Mouse (Mus musculus) R1 (cell line): Measurements from ENCODE around the gene Zfp410.
A peak's percentile ranks its signal among the peaks of the same experiment; 100 is the strongest.
"Not testable (repeated sequence)": the region's sequence is repeated elsewhere in the genome, so short reads cannot be mapped to it uniquely, and the experiment has no call there.

Experiments used
- DNase-seq: peaks from one replicate; pipeline ENCODE4 v3.0.0-alpha.2; 2018; ENCODE audit warnings: low read depth, low spot score

The Zfp410 gene

DNA sequence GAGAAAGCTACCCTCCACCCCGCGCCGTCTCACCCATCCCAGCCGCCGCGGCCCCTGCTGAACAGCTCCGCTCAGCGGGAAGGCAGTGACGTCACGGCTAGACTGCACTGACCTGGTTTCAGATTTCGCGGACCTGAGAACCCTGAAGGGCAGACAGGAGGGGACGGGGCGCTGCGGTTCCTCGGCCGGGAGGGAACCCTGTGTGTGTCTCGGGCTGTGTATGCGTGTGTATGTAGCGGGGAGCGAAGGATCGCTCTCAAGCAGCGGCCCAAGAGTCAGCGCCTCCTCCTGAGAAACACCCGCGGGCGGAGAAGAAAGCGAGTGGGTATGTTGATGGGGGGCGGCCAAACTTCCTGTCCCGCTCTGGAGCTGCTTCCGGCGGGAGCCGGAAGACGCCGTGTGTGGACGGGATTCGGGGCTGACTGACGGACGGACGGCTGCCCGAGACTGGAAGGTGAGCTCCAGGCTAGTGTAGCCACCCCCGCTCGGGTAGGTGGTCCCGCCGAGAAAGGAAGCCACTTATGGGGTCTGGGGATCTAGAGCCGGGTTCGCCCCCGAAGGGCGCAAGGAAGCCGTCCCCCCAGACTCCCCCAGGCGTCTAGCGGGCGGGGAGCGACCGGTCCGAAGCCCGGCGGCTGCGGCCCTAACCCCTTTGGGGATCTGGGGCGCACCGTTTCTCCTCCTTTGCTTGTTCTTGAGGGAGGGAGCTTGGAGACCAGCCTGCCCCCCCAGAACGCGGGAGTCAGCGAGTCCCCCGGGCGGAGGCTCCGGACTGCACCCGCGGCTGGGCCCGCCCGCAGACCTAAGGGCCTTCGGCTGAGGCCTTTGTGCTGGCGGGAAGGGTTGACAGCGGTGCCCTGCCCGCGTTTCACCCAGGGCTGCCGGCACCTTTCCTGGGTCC is at the start of gene Zfp410:
Gene Zfp410, plus strand, starts transcription at position 132 of the 901 bp plus-strand sequence.
- DNase-seq: peak; percentile 88

GRCm38 (mm10) chr12:84267264-84267663 is 49.4 kb upstream of the Zfp410 start:
- no peak for DNase-seq

DNA sequence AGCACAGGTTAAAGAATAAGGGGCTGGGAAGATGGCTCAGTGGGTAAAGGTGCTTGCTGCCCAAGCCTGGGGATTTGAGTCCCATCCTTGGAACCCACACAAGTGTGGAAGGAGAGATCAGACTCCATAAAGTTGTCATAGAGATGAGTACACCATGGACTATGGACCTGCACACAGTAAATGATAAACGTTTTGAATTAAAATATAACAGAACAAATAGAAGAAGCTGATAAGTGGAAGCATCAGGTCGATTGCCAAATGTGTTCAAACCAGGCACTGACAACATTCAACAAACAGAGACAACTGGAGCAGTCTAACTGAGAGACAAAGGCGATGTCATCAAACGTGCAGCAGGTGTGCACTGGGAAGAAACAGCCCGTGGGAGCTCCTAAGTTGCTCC is 43.3 kb upstream of the Zfp410 start:
- DNase-seq: no peak

DNA sequence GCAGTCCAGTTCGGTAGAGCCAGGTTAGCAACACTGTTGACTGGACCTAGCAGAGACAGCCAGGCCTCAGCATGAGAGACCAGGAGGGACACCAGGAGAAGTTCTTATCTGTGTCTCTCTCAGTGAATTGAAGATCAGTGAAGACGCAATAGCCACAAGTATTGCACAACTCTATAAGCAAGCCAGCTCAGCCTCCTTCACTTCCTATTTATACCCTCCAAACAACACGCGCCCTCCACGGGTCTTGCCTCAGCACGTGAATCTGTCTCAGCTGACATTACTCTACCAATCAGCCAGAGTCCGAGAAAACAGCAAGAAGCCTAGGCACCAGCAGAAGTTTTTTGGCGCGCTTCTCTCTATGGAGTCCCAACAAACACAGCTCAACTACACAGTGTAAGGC is 41.4 kb upstream of the Zfp410 start:
- no peak for DNase-seq

GRCm38 (mm10) chr12:84276288-84276687 is 40.4 kb upstream of the Zfp410 start:
- peak; percentile 27 for DNase-seq

DNA sequence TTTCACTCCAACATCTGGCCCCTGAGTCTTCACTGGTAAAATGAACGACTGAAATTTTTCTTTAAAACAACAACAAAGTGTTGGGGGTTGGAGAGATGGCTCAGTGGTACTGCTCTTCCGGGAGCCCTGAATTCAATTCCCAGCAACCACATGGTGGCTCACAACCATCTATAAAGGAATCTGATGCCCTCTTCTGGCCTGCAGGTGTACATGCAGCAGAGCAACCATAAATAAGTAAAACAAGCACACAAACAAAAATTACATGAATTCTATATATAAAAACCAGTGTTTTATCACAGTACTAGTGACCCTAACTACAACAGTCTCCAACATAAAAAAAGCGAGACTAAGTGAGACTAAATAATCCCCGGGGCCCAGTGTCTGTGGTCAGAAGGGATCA is 39.9 kb upstream of the Zfp410 start:
- peak; percentile 35 for DNase-seq

- DNase-seq: peak; percentile 78
Measured at GRCm38 (mm10) chr12:84277832-84278231, 38.8 kb upstream of the Zfp410 start.

- no peak for DNase-seq
Measured at GRCm38 (mm10) chr12:84278901-84279300, 37.8 kb upstream of the Zfp410 start.

DNA sequence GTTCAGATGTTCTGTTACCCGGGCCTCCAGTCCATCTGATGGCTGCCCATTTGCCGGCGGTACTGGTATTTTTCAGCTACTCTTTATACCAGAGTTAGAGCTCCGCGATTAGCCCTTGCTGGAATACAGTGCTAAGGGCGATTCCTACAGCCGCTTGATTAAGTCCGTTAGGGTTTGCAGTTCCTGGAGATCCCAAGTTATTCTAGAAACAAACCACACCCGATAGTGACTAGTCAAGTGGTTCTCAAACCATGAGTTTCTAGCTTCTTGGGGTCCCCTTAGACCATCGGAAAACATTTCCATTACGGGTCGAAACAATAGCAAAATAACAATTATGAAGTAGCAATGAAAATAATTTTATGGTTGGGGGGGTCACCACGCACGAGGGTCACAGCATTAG is 32.3 kb upstream of the Zfp410 start:
- DNase-seq: no peak

GRCm38 (mm10) chr12:84284885-84285592 is 31.6 kb upstream of the Zfp410 start, which contains the start of gene Ptgr2:
TSS of gene Ptgr2 (plus strand) at chr12:84285232.
- DNase-seq: peak; percentile 99

GRCm38 (mm10) chr12:84285593-84285968 is 31.1 kb upstream of the Zfp410 start:
- DNase-seq: no peak

DNA sequence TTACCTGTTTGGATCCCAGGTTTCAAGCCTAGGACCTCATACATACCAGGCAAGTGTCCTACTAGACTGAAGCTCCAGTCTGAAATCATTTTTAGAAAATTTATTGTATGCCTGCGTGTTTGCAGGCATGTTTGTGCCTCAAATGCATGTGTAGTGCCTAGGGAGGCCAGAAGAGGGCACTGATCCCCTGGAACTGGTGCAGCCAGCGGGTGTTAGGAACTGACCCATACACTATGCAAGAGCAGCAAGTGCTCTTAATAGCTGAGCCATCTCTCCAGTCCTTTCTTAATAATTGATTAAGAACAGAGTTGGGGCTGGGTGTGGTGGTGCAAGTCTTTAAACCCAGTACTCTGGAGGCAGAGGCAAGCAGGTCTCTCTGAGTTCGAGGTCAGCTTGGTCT is 28.2 kb upstream of the Zfp410 start:
- DNase-seq: peak; percentile 65

- no peak for DNase-seq
Measured at GRCm38 (mm10) chr12:84297851-84298250, 18.8 kb upstream of the Zfp410 start.

DNA sequence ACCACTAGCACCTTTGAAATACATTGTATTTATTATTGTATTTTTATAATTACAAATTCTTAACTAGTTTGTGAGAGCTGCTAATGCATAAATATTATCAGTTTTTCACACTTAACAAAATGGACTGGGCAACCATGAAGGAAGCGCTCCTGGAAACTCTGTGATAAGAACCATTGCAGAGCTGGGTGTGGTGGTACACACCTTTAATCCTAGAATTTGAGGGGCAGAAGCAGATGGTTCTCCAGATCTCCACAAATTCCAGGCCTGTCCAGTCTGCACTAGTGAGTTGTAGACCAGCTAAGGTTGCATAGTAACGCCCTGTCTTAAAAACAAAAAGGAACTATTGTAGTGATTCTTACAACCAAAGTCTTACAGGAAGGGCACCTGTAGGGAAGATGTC is 17.4 kb upstream of the Zfp410 start:
- DNase-seq: no peak

DNA sequence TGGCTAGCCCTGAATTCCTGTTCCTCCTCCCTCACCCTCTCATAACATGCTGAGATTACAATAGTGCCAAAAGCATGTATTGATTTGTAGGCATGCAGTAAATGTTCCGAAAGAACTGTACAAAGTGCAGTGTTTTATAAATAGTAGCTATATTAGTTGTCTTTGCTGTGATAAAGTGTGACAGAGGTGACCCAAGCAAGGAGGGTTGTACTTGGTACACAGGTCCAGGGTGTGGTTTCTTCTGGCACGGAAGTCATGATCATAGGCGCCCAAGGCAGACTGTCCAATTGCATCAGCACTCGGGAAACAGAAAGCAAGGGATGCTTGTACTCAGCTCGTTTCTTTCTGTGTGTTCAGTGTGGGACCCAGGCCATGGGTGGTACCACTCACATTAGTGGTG is 12.6 kb upstream of the Zfp410 start:
- DNase-seq: no peak

- DNase-seq: no peak
Measured at GRCm38 (mm10) chr12:84304554-84304953, 12.1 kb upstream of the Zfp410 start.

GRCm38 (mm10) chr12:84311306-84311705 is 5.3 kb upstream of the Zfp410 start:
- DNase-seq: peak; percentile 82

- DNase-seq: no peak
Measured at GRCm38 (mm10) chr12:84316006-84316405, 646 bp upstream of the Zfp410 start.

DNA sequence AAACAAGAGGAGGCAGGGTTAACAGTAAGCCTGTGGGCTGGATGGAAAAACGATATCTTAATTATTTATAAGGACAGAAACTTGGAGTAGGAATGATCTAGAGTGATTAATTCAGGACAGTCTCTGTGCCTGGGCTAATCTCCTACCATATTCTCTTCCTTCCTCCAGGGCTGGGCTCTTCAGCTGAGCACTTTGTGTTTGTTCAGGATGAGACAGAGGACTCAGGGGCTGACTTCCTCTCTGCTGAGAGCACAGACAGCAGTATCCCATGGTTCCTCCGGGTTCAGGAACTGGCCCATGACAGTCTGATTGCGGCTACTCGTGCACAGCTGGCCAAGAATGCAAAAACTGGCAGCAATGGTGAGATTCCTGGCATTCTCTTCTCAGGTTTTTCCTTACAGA is 10.5 kb downstream of the Zfp410 start:
- DNase-seq: no peak

- no peak for DNase-seq
Measured at GRCm38 (mm10) chr12:84336963-84337625, 20.4 kb downstream of the Zfp410 start.

- DNase-seq: peak; percentile 75
Measured at GRCm38 (mm10) chr12:84347192-84347591, 30.5 kb downstream of the Zfp410 start.

GRCm38 (mm10) chr12:84358699-84359098 is 42.0 kb downstream of the Zfp410 start:
- not testable (repeated sequence) for DNase-seq
